Mouse (Mus musculus): Measurements from ENCODE around the gene Pou2f1. TPM values are rescaled to one million over a fixed set of nuclear protein-coding genes. Genes with fewer than 3 reads are reported as not detected.

Pou2f1 gene
- polyA plus RNA-seq, 1 experiment from 2014 or later = 19.6 TPM

DNA sequence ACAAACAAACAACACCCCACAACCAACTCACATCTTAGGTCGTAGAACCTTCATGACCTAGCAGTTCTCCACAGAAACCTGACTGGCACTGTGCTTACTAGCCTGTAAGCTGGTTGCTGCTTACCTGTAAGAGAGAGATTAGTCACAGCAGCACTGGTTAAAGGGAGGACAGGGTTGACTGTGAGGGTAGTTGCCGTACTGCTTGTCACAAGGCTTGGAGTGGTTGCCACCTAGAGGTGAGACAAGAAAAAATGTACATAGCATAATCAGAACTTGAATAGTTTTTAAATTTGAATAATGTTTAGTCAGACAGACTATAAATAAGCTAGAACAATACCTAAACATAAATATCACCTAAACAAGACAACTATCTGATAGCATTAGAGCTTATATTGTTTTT lies 110.8 kb downstream of the Pou2f1 start:
- no peak overlapping the region for H3K9ac ChIP-seq
- WGBS = 91% methylated on average over 2 of the region's 2 CpGs
- H3K27me3 ChIP-seq (replicated peaks) = no peaks in the 10 kb centered on the region
- no peak overlapping the region for H3K27ac ChIP-seq
- peaks cover 59% of the 10 kb centered on the region for H3K36me3 ChIP-seq
- H3K4me2 ChIP-seq (replicated peaks) = no peak overlapping the region
- H3K4me3 ChIP-seq = no peak overlapping the region
- no peak for ATAC-seq (ENCODE audit: low FRiP score, low read depth)
- H3K9me3 ChIP-seq = no peaks in the 10 kb centered on the region
- H3K4me1 ChIP-seq = no peaks in the 10 kb centered on the region

DNA sequence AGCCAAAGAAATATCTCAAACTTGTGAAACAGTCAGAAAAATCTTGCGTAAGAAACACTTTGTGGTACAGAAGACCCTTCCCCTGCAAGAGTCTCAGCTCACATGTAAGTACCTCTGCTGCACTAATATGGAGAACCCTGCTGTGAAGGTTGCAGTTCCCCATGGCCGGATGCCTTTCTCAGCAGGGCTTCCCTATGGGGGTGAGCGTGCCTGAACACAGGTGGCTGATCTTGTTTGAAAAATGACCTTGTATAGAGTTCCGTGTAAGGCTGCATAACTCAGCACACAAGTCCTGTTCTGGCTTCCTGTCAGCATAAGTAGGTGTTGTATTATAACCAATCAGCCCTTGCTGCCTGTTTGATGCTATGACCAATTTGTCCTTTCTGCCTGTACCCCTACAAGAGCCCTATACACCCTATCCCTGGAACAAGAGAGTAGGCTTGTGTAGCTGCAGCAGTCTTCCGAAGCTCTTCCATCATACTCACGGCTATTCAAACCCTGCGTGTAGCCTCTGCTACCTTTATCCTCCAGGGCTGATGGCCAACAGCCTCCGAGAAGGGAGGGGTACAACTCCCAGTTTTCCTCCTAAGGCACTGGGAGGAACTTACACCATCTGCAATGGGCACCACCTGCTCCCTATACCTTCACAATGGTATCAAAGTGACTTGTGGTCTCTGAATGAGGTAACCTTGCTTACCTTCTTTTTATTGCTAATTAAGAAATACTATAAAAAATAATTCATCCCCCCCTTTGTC lies 120.2 kb downstream of the Pou2f1 start:
- ATAC-seq (ENCODE audit: low FRiP score, low read depth) = no peak
- no peak overlapping the region for H3K9ac ChIP-seq
- H3K27ac ChIP-seq = no peak overlapping the region
- 56% methylated on average over 8 of the region's 8 CpGs for WGBS
- no peak overlapping the region for H3K4me3 ChIP-seq
- H3K36me3 ChIP-seq = peaks cover 22% of the 10 kb centered on the region
- H3K9me3 ChIP-seq = no peaks in the 10 kb centered on the region
- no peak overlapping the region for H3K4me2 ChIP-seq (replicated peaks)
- no peaks in the 10 kb centered on the region for H3K4me1 ChIP-seq
- H3K27me3 ChIP-seq (replicated peaks) = no peaks in the 10 kb centered on the region

DNA sequence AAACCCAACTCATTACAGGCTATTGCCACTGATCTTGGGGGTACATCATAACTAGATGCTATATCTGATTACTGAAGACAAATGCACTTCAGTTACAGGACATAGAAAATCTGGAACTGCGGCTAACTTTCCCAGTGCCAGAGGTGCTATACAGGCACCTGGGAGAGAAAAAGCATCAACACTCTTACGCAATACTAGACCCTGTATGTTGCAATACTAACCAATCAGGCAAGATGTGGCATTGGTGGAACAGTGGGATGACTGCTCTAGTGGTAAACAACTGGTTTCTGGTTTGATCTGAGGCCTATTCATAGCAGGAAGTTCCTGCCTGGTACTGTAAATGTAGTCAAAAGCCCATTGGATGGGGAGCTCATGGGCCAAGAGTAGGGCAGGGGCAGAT lies 123.7 kb downstream of the Pou2f1 start:
- no peak overlapping the region for H3K4me3 ChIP-seq
- no peak overlapping the region for H3K4me2 ChIP-seq (replicated peaks)
- no peak for ATAC-seq (ENCODE audit: low FRiP score, low read depth)
- H3K4me1 ChIP-seq = no peaks in the 10 kb centered on the region
- 96% methylated on average over 2 of the region's 2 CpGs for WGBS
- H3K36me3 ChIP-seq = peaks cover 41% of the 10 kb centered on the region
- H3K9ac ChIP-seq = no peak overlapping the region
- no peaks in the 10 kb centered on the region for H3K9me3 ChIP-seq
- no peak overlapping the region for H3K27ac ChIP-seq
- no peaks in the 10 kb centered on the region for H3K27me3 ChIP-seq (replicated peaks)

DNA sequence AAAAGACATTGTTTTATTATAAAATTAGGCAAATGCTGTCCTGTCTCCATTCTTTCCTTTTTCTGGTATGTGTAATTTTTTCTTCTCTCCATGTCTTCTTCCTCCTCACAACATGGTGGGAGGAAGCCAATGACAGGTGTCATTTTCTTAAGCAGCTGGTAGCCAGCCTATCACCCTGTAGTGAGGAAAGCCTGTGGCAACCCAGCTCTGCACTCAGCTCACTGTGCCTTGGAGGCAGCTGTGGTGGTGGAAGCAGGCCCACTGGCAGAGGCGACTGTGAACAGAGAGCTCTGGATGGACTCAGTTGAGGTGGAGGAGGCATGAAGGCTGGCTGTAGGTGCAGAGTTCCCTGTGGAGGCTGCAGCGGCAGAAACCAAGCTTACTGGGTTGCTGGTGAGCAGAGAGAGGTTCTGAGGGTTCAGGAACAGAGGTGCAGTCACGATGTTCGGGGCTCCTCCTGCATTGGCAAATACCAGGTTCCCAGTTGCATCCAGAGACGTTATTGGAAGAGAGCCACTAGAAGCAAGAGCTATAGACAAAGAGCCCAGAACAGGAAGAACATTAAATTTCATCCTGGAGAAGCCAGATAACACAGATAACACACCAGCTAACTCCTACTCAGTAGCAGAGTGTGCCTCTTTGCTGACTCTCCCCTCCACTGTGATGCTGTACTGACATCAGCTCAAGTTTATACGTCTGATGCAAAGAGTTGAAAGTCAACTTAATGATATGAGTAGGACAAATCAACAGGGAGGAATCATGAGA lies 126.8 kb downstream of the Pou2f1 start:
- Histone ChIP-seq H3K27me3 (replicated peaks) (no peaks in the 10 kb centered on the region), H3K4me3 (no peak overlapping the region), H3K4me2 (replicated peaks) (no peak overlapping the region), H3K9ac (no peak overlapping the region), H3K9me3 (no peaks in the 10 kb centered on the region), H3K27ac (no peak overlapping the region), H3K36me3 (peaks cover 41% of the 10 kb centered on the region), H3K4me1 (no peaks in the 10 kb centered on the region)
- 91% methylated on average over 6 of the region's 6 CpGs for WGBS
- ATAC-seq (ENCODE audit: low FRiP score, low read depth) = no peak

DNA sequence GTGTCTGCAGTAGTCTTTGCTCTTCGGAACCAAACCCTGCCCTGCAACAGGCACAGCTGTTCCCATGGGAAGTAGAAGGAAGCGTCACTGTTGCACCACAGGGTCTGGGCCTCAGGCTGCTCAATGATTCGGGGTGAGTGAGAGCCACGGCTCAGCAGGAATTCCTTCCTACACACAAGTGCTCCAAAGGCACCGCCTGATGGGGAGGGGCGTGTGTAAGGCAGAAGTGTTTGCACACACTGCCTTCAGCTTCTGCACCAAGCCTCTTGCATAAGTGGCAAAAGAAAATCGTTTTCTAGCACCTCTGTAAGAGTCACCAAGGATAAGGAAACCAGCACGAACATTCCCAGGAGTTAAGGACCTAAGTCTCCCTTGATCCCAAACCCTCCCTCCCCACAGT lies 127.8 kb downstream of the Pou2f1 start:
- Histone ChIP-seq H3K4me1 (no peaks in the 10 kb centered on the region), H3K9me3 (no peaks in the 10 kb centered on the region), H3K4me2 (replicated peaks) (no peak overlapping the region), H3K27ac (no peak overlapping the region), H3K27me3 (replicated peaks) (no peaks in the 10 kb centered on the region), H3K36me3 (peaks cover 38% of the 10 kb centered on the region), H3K9ac (no peak overlapping the region), H3K4me3 (no peak overlapping the region)
- ATAC-seq (ENCODE audit: low FRiP score, low read depth) = no peak
- 47% methylated on average over 8 of the region's 8 CpGs for WGBS

DNA sequence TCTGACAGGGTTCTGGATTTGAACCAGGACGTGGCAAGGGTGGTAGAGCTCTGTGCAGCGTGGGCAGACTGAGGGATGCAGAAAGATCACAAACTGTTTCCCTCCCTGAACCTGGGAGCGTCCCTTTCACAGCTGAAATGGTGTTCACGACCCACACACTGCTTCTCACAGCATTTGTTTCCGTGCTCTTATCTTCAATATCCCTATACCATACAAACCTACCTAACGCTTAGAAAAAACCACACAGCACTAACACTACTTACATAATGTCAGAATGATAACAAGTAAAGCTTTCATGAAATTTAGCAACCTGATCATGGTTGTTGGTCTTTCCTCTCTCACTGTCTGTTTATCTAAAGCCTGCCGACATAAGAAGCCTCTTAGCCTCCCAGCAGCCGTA lies 133.8 kb downstream of the Pou2f1 start:
- Histone ChIP-seq H3K27me3 (replicated peaks) (no peaks in the 10 kb centered on the region), H3K36me3 (peaks cover 5% of the 10 kb centered on the region; the same call in 1 of the 2 replicates), H3K27ac (no peak overlapping the region), H3K4me2 (replicated peaks) (no peak overlapping the region), H3K4me3 (no peak overlapping the region), H3K4me1 (peaks cover 14% of the 10 kb centered on the region; the same call in 1 of the 2 replicates), H3K9me3 (no peaks in the 10 kb centered on the region), H3K9ac (no peak overlapping the region)
- whole genome bisulfite sequencing = 93% methylated on average over 8 of the region's 8 CpGs
- ATAC-seq (ENCODE audit: low FRiP score, low read depth) = no peak

DNA sequence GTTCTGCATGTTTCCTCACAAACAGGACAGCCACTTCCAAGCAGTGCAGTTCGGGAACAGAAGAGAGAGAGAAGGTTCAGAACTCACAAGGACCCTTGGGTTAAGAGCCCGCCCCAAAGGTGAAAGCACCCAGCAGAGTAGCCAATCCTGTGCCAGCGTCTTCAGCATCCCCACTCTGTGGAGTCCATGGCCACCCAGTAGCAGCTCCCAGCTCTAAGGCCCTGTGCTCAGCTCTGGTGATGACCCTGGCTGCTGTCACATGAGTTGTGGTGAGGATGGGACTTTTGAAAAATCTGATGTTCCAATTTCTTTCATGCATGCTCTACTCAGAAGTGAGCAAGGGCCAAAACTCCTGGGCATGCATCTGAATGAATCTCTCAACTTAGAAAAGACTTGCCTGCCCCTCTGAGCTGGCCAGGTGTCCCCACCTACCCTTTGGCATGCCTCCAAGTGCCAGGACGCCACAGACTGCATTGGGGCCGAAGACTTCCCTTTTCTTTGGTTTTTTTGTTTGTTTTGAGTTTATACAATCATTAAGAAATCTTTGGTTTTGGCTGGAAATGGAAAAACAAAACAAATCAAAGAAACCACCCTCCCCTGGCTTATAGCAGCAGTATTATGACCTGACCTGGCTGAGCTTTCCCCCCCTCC lies 135.7 kb downstream of the Pou2f1 start:
- Histone ChIP-seq H3K9me3 (no peaks in the 10 kb centered on the region), H3K4me1 (peaks cover 14% of the 10 kb centered on the region; the same call in 1 of the 2 replicates), H3K9ac (no peak overlapping the region), H3K27me3 (replicated peaks) (no peaks in the 10 kb centered on the region), H3K4me3 (no peak overlapping the region), H3K27ac (no peak overlapping the region), H3K4me2 (replicated peaks) (no peak overlapping the region), H3K36me3 (peaks cover 5% of the 10 kb centered on the region; the same call in 1 of the 2 replicates)
- WGBS = 81% methylated on average over 5 of the region's 5 CpGs
- ATAC-seq (ENCODE audit: low FRiP score, low read depth) = no peak

DNA sequence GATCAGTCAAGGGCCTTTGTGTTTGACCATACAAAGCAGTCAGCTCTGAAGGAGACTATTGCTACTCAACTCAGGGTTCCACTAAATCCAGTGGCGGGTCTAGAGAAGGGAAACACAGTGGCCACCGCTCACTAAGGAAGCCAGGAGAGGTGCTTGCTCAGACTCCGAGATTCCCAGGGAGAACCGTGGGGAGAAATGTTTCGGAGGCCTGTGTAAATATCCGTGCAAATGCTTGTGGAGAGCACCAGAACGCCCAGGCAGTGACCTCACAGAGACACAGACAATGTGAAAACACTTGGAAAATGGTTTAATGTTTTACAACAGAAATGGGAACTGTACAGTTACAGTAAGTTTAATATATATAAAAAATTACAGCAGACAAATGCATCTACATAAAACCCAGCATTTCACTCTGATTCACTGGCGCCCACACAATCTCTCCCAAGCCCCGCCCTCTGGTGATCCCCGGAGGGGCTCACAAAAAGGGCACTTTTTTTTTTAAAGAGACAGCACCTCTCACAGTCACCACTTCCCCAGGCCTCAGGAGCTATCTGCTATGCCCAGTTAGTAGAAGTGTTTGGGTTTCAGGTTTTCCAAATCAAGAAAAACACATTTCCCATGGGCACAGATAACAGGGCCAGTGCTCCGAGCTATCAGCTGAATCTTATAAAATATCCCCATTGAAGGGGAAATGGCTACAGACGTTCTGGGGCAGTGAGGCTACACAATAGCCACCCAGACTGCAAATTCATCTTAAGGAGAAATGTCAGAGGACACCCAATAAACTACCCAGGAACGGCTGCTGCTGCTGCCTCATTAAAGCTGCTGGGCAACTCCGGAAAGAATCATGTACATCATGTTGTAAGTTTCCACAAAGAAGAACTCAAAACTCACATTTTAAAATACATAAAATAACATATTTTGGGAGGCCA lies 137.3 kb downstream of the Pou2f1 start:
- Histone ChIP-seq H3K27me3 (replicated peaks) (no peaks in the 10 kb centered on the region), H3K36me3 (peaks cover 5% of the 10 kb centered on the region; the same call in 1 of the 2 replicates), H3K4me1 (peaks cover 14% of the 10 kb centered on the region; the same call in 1 of the 2 replicates), H3K4me3 (no peak overlapping the region), H3K4me2 (replicated peaks) (0 out of 2 replicates have a peak overlapping the region, but pooled peaks have one; percentile 2), H3K27ac (no peak overlapping the region), H3K9ac (no peak overlapping the region), H3K9me3 (no peaks in the 10 kb centered on the region)
- 0 out of 2 replicates have a peak, but pooled peaks have one; percentile 30 for ATAC-seq (ENCODE audit: low FRiP score, low read depth)
- WGBS = 43% methylated on average over 14 of the region's 14 CpGs

DNA sequence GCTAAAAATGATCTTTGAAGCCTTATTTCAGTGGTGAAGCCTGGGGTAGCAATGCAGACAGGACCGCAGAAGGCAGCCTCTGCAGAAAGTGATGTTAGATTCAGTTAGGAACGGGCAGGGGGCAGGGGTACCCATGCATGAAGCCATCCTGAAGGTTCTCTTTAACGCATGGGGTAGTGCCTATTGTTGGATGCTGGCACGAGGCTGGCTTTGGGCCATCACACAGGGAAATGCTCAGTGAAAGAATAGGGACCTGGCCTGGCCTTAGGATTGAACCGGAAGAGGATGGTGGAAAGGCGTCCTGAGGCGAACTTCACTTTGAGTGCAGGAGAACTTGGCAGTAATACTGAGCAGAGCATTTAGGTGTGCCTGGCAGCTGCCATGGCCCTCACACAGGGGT lies 140.4 kb downstream of the Pou2f1 start:
- Histone ChIP-seq H3K9me3 (no peaks in the 10 kb centered on the region), H3K27ac (no peak overlapping the region), H3K9ac (no peak overlapping the region), H3K27me3 (replicated peaks) (no peaks in the 10 kb centered on the region), H3K36me3 (0 out of 2 replicates have a peak, but pooled peaks cover 2% of the 10 kb centered on the region), H3K4me1 (peaks cover 14% of the 10 kb centered on the region; the same call in 1 of the 2 replicates), H3K4me3 (no peak overlapping the region), H3K4me2 (replicated peaks) (no peak overlapping the region)
- ATAC-seq (ENCODE audit: low FRiP score, low read depth) = no peak
- 70% methylated on average over 7 of the region's 7 CpGs for WGBS

DNA sequence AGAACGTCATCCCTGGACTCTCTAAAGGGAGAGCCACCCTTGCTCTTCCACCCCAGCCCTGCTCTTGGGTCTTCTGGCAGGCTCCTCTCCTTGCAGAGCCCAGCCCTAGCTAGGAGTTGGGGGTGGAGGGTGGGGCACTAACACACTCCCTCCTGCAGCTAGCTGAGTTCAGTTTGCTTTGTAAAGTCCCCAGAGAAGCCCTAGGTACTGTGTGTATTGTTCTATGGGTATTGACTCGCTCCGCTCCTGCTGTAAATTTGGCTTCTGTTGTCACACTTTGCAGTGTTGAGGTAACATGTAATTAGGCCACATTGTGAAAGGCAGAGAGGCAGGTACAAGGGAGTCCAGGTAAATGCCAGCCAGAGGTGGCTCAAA lies 141.3 kb downstream of the Pou2f1 start:
- WGBS = 70% methylated on average over 3 of the region's 3 CpGs
- H3K9me3 ChIP-seq = no peaks in the 10 kb centered on the region
- H3K27me3 ChIP-seq (replicated peaks) = no peaks in the 10 kb centered on the region
- H3K36me3 ChIP-seq = 0 out of 2 replicates have a peak, but pooled peaks cover 2% of the 10 kb centered on the region
- no peak for ATAC-seq (ENCODE audit: low FRiP score, low read depth)
- peaks cover 14% of the 10 kb centered on the region; the same call in 1 of the 2 replicates for H3K4me1 ChIP-seq
- H3K4me2 ChIP-seq (replicated peaks) = no peak overlapping the region
- H3K27ac ChIP-seq = no peak overlapping the region
- H3K4me3 ChIP-seq = no peak overlapping the region
- no peak overlapping the region for H3K9ac ChIP-seq

DNA sequence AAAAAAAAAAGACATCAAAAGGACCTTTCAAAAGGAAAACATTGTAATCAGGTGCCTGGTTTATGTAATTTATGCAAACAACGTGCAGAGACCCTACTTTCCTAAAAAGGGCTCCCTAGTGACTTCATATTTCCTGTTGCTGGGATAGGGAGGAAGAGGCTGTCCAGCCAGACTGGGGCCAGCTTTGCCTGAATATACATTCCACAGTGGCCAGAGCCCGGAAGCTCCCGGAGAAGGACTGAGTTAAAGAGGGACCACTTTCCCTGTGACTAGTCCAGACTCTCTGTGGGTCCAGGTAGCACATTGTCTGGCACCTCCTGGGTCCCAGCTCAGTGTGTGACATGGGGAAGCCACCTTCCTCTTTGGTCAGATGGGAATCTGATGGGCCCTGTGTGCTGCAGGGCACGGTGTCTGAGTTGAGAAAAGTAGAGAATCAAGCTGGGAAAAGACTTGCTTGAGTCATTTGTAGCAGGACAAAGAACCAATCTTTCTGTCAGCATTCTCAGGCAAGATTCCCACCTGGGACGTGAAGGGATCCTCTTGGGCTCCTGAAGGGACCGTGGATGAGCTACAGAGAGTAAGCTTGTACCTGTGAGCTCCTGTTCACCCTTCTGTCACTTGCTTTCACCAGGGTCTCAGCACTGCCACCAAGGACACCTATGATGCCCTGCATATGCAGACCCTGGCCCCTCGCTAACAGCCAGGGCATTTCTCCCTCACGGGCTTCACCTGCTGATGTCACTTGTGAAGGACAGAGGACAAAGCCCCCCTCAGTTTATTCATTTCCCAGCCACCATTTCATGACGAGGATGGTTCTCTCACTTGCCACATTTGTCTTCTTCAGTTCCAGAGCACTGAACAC lies 141.9 kb downstream of the Pou2f1 start:
- peaks cover 11% of the 10 kb centered on the region; the same call in 1 of the 2 replicates for H3K4me1 ChIP-seq
- H3K9me3 ChIP-seq = no peaks in the 10 kb centered on the region
- no peak overlapping the region for H3K9ac ChIP-seq
- ATAC-seq (ENCODE audit: low FRiP score, low read depth) = no peak
- no peak overlapping the region for H3K4me2 ChIP-seq (replicated peaks)
- H3K36me3 ChIP-seq = 0 out of 2 replicates have a peak, but pooled peaks cover 2% of the 10 kb centered on the region
- H3K27ac ChIP-seq = no peak overlapping the region
- no peaks in the 10 kb centered on the region for H3K27me3 ChIP-seq (replicated peaks)
- WGBS = 74% methylated on average over 9 of the region's 9 CpGs
- H3K4me3 ChIP-seq = no peak overlapping the region

Measured in neural tube, embryonic 12.5 days (tissue).